Mouse (Mus musculus) ES-E14 (cell line): ENCODE results near the gene Rnft2. TPM values are rescaled to one million over a fixed set of nuclear protein-coding genes. Genes with fewer than 3 reads are reported as not detected.

Experiments used
- DNase-seq: peaks from one replicate; pipeline ENCODE4 v3.0.0-alpha.2; 2013; ENCODE audit warnings: low read depth, low spot score
- H3K27ac ChIP-seq: 2 replicates; pipeline ENCODE4 v1.5.1; 2012; ENCODE audit warnings: low read depth, mild to moderate bottlenecking, low read length, moderate library complexity, mixed read lengths; ENCODE audit not compliant: poor library complexity, insufficient read depth, severe bottlenecking
- H3K36me3 ChIP-seq: 2 replicates; pipeline ENCODE4 v1.6.1; 2012; ENCODE audit warnings: mild to moderate bottlenecking, low read length, moderate library complexity, mixed read lengths; ENCODE audit not compliant: control insufficient read depth, poor library complexity, insufficient read depth, severe bottlenecking
- H3K4me1 ChIP-seq, 2 experiments: fragments of 150-350 bp in 1 of 2; sonication (generic) in 1 of 2; 2 replicates each; pipeline ENCODE4 v1.6.1; 2012; ENCODE audit warnings: low read length in 2 of 2, mild to moderate bottlenecking in 1 of 2, mixed read lengths in 1 of 2; ENCODE audit not compliant: control insufficient read depth in 2 of 2, insufficient read depth in 2 of 2, poor library complexity in 1 of 2
- H3K4me3 ChIP-seq, 2 experiments: fragments of 150-350 bp in 1 of 2; sonication (generic) in 1 of 2; 2 replicates each; pipeline ENCODE4 v1.5.1; 2012; ENCODE audit warnings: low read length in 2 of 2, low read depth in 1 of 2, mild to moderate bottlenecking in 1 of 2, mixed read lengths in 1 of 2; ENCODE audit not compliant: insufficient read depth in 1 of 2, poor library complexity in 1 of 2, severe bottlenecking in 1 of 2
- H3K9ac ChIP-seq: 2 replicates; pipeline ENCODE4 v1.6.1; 2012; ENCODE audit warnings: low read depth, mild to moderate bottlenecking, low read length, mixed read lengths; ENCODE audit not compliant: poor library complexity, insufficient read depth, severe bottlenecking
- H3K9me3 ChIP-seq: fragments of 150-350 bp; sonication (generic); 2 replicates; pipeline ENCODE4 v1.6.1; 2012; ENCODE audit warnings: low read depth, mild to moderate bottlenecking, low read length; ENCODE audit not compliant: control insufficient read depth, insufficient read depth
- CHD2 ChIP-seq: IDR thresholded peaks from 2 replicates; pipeline ENCODE4 v1.6.1; 2014; ENCODE audit warnings: mild to moderate bottlenecking, low read depth, low read length, inconsistent platforms
- HCFC1 ChIP-seq: IDR thresholded peaks from 2 replicates; pipeline ENCODE4 v1.6.1; 2012; ENCODE audit warnings: low read length, inconsistent platforms, borderline replicate concordance; ENCODE audit not compliant: insufficient read depth
- MAFK ChIP-seq: IDR thresholded peaks from 2 replicates; pipeline ENCODE4 v1.6.1; 2014; ENCODE audit warnings: mild to moderate bottlenecking, low read depth, low read length, inconsistent platforms; ENCODE audit not compliant: insufficient read depth
- ZC3H11A ChIP-seq: IDR thresholded peaks from 2 replicates; pipeline ENCODE4 v1.6.1; 2012; ENCODE audit warnings: low read depth, mild to moderate bottlenecking, inconsistent platforms, low read length, borderline replicate concordance
- ZNF384 ChIP-seq: IDR thresholded peaks from 2 replicates; pipeline ENCODE4 v1.6.1; 2012; ENCODE audit warnings: low read depth, low read length, inconsistent platforms
- in situ Hi-C, 2 experiments: fragments of 600-800 bp; cut with MboI; formaldehyde crosslinking; loops; one replicate each; pipeline ENCODE4 v1.15.1; 2025; ENCODE audit warnings: low sequenced_read_pairs in 2 of 2, inconsistent platforms in 1 of 2; ENCODE audit not compliant: unreplicated experiment in 2 of 2
- total RNA-seq: library from RNA; depleted of rRNA; stranded (reverse); fragments of 300-350 nt; gene quantifications from 2 replicates; pipeline ENCODE4 v1.2.3, GENCODE M21; 2012

Gene Rnft2
- total RNA-seq, 1 experiment, result 7.9 TPM

DNA sequence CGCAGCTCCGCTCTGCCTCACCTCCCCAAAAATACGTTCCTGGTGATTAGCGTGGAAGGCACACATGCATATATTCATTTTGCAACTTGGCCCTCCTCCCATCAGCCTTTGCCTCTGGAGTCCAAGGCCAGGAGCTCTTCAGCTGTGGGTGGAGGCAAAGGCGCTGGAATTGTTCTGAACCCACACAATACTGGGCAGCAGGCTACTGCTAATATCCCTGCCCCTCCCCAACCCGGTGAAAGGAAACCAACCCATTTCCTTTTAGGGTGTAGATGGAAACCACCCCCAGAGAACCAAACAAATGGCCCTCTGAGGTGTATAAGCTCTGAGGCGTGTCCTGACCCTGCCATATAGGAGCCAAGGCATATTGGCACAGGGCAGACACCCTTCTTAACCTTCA is 28.5 kb upstream of the Rnft2 start:
- no peaks in the 10 kb centered on the region for H3K9me3 ChIP-seq
- H3K27ac ChIP-seq, result no peak overlapping the region
- TF ChIP-seq HCFC1 (no peak), MAFK (no peak), CHD2 (no peak), ZNF384 (no peak), ZC3H11A (no peak)
- peaks cover 1 to 6% of the 10 kb centered on the region in 2 experiments; a peak in 1 of 4 replicates for H3K4me1 ChIP-seq
- H3K9ac ChIP-seq, result no peak overlapping the region
- H3K4me3 ChIP-seq, result no peak overlapping the region
- H3K36me3 ChIP-seq, result no peaks in the 10 kb centered on the region
- in situ Hi-C loops, result no loop called here
- DNase-seq, result no peak

DNA sequence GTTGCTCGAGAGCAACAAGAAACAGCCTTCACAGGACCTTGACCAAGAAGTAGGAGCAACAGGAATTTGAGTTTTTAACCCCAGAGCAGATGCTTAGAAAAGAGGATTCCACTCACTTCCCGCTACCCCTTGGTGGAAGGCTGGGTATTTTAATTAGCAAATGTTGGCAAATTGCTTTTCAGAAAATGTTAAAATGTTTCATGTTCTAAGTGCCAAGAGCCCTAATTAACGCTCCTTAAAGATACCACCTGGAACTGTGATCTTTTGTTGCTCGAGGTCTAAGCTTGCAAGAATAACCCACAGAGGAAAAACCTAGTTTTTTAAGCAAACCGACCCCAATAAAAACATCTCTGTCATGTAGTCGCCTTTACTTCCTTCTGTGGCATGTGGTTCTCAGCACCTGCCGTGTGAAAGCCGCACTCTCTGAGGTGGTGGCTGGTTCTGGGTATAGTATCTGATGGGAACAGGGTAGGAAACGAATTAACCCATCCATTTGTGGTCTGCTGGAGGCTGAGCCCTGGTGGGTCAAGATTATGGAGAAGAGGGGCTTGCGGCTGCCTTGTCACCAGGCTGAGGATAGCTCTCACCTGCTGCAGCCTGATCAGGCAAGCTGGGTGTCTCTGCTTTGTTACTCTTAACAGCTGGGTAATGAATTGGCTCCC is 26.7 kb upstream of the Rnft2 start:
- no peak for DNase-seq
- Histone ChIP-seq H3K36me3 (no peaks in the 10 kb centered on the region), H3K9ac (no peak overlapping the region), H3K4me3 (no peak overlapping the region), H3K9me3 (no peaks in the 10 kb centered on the region), H3K27ac (no peak overlapping the region), H3K4me1 (peaks cover 1 to 3% of the 10 kb centered on the region in 2 experiments; a peak in 1 of 4 replicates)
- TF ChIP-seq ZC3H11A, result no peak
- no peak for TF ChIP-seq ZNF384
- TF ChIP-seq MAFK, result no peak
- no peak for TF ChIP-seq HCFC1
- no peak for TF ChIP-seq CHD2
- in situ Hi-C loops, result no loop called here

DNA sequence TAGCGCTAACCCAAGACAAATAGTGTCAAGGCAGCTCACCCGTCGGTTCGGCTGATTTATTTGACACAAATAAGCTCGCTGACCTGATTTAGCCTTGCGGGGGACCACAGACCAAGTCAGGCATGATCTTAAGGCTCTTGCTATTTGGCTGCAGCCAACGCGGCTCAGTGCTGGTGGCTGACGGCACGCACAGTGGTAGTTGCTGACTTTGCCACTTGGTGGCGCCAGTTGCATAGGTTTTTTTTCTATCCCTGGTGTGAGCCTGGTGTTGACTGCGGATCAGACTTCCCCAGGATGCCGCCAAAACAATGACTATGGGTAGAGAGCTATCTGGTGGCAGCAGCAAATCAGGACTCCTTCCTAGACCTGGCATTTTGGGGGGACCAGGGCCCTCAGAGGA is 24.1 kb upstream of the Rnft2 start:
- peaks cover 1 to 3% of the 10 kb centered on the region in 2 experiments; a peak in 1 of 4 replicates for H3K4me1 ChIP-seq
- in situ Hi-C loops, result loop anchor here in 1 of 2 experiments (10.0 kb wide), 1 partner anchor 496 kb away; no protein-coding TSS in a partner anchor
- no peaks in the 10 kb centered on the region for H3K9me3 ChIP-seq
- H3K27ac ChIP-seq, result no peak overlapping the region
- TF ChIP-seq HCFC1 (no peak), CHD2 (no peak), ZNF384 (peak; percentile 99), MAFK (0 out of 2 replicates have a peak, but pooled peaks have one; percentile 36), ZC3H11A (peak; percentile 45)
- no peaks in the 10 kb centered on the region for H3K36me3 ChIP-seq
- DNase-seq, result peak; percentile 36
- H3K9ac ChIP-seq, result 0 out of 2 replicates have a peak overlapping the region, but pooled peaks have one; percentile 17
- H3K4me3 ChIP-seq, result no peak overlapping the region

DNA sequence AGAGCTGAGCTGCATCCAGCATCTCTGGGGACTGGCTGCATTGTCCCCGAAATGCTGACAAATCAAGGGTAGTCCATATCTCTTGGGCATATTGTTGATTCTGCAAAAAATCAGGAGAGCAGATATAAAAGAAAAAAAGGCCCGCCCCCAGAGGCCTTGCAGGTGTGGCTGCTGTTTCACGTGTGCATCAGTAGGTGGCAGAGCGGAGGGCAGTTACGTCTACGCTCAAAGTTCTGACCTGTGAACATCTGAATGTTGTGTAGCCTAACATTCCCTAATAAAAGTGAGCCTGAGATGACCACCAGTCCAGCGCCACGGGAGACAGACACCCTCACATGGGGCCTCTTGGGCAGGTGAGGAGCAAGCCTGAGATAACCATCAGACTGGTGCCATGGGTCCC is 21.4 kb upstream of the Rnft2 start:
- Histone ChIP-seq H3K9me3 (no peaks in the 10 kb centered on the region), H3K4me1 (no peaks in the 10 kb centered on the region), H3K27ac (no peak overlapping the region), H3K36me3 (peaks cover 12% of the 10 kb centered on the region), H3K9ac (no peak overlapping the region), H3K4me3 (no peak overlapping the region)
- DNase-seq, result peak; percentile 26
- in situ Hi-C loops, result loop anchor here in 1 of 2 experiments (10.0 kb wide), 1 partner anchor 498 kb away; no protein-coding TSS in a partner anchor
- TF ChIP-seq ZC3H11A, result no peak
- no peak for TF ChIP-seq HCFC1
- TF ChIP-seq MAFK, result no peak
- no peak for TF ChIP-seq CHD2
- TF ChIP-seq ZNF384, result no peak
